Mouse (Mus musculus) CD8-positive naive resting alpha-beta T cell, adult 57 days (primary cell): Measurements from ENCODE around the gene C530008M17Rik. TPM values are rescaled to one million over a fixed set of nuclear protein-coding genes. Genes with fewer than 3 reads are reported as not detected.

Experiments
- total RNA-seq: library from RNA; stranded (reverse); gene quantifications from one replicate; pipeline ENCODE4 v1.2.4, GENCODE M21; 2023

C530008M17Rik gene
- 1.1 TPM for total RNA-seq

GRCm38 (mm10) chr5:76656212-76656611, at the start of gene C530008M17Rik:
Gene C530008M17Rik (plus strand): TSS chr5:76656512.

GRCm38 (mm10) chr5:76905405-76906154, 249.3 kb downstream of the C530008M17Rik start, which contains the start of gene Aasdh:
Gene Aasdh (minus strand): TSS chr5:76905514.

Other genes with a start within 250 kb of the C530008M17Rik start
- gene Gm7271, start 172.5 kb upstream of the C530008M17Rik start, total RNA-seq = not detected
- 63.2 TPM for gene Exoc1, start 127.2 kb upstream of the C530008M17Rik start, total RNA-seq
- 19.6 TPM for gene Cep135, start 67.8 kb upstream of the C530008M17Rik start, total RNA-seq
- gene Aasdh, start 249.0 kb downstream of the C530008M17Rik start, total RNA-seq = 25.3 TPM